Mouse (Mus musculus) adrenal gland, postnatal 10 days (tissue): ENCODE data around the gene Map3k1. TPM values are rescaled to one million over a fixed set of nuclear protein-coding genes. Genes with fewer than 3 reads are reported as not detected.

Experiments used
- DNase-seq: peaks from one replicate; pipeline ENCODE4 v3.0.0; 2021; ENCODE audit warnings: mixed read lengths
- total RNA-seq, 2 experiments: library from RNA; stranded (reverse); gene quantifications; 2 replicates each; pipeline ENCODE4 v1.2.3; 2021

Map3k1 gene
- total RNA-seq, 2 experiments from 2014 or later: 51.1 to 81.1 TPM

DNA sequence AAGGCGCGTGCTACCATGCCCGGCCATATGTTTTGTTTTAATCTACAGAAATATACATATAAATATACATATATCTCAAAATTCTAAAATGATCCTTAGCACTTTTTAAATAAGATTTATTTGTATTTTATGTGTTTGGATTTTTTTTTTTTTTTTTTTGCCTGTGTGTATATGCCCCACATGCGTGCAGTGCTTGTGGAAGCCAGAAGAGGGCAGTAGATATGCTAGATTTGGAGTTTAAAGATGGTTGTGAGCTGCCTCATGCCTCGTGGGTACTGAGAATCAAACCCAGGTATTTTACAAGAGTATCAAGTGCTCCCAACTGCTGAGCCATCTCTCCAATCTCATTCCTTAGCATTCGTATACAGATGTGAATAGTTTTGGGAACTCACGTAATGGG is 6.2 kb upstream of the Map3k1 start:
- no peak for DNase-seq

GRCm38 (mm10) chr13:111812647-111813046 is 3.9 kb upstream of the Map3k1 start:
- no peak for DNase-seq

GRCm38 (mm10) chr13:111810998-111811628 is 2.3 kb upstream of the Map3k1 start:
- DNase-seq: no peak

DNA sequence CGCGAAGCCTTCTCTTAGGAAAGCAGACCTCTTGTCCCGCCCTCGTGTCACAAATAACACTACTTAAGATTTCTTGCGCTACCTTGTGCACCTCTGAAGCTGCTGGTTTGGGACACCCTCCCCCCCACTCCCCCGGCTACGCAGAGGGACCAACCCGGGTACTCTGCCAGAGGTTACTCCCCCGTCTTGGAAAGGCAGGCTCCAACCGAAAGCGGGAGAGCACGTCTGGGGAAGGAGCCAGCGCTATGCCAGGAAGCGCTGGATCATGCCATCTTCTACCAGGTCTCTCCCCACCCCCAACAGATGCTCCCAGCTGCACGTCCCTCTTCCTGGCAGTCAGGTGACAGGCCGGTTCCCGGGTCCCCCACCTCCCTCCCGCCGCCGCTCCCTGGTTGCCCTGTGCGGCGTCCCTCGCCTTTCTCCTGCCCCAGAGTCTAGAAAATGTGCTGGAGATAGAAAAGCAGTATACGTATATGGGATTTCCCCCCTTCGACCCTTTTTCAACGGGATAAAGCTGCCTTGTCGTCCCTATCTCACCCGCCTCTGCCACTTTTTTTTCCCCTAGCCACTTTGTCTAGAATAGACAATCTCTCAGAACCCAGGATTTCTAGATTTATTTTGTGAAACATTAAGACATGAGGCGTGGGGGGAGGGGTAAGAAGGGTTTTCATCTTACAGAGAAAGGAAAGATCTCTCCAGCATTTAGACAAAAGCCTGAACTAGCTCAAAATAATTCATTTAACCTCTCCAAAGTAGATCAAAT is 854 bp upstream of the Map3k1 start:
- DNase-seq: peak; percentile 82

DNA sequence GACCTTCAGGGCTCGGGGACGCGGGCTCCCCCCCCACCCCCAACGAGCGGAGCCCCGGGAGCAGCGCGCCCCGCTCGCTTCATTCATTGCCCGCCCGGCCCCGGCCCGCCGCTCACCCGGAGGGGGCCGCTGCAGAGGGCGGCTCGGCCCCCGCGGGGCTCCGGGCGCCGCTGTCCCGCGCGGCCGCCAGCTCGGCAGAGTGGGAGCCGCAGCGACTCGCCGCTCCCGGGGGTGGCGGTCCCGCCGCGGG is 481 bp downstream of the Map3k1 start:
- DNase-seq: no peak

GRCm38 (mm10) chr13:111807596-111808386 is 1.0 kb downstream of the Map3k1 start:
- DNase-seq: peak; percentile 55

DNA sequence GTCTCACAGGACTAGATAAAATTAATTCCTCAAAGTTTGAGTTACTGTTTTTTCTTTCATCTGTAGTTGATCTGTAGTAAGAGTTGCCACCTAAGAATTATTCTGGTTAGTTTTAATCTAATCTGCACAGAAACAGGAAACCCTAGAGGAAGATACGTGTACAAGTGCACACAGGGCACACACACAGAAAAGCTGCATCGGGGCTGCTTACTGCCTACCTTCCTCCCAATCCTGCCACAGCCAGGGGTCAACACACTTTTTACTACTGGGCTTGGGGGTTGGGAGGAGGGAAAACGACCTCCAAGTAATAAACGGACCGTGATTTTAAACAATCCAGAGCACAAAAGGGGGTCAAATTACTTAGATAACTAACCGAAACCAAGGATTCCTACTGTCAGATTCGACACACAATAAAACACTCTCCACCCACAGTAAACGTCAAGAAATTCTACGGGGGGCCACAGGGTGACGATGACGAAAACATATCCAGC is 1.6 kb downstream of the Map3k1 start:
- no peak for DNase-seq

DNA sequence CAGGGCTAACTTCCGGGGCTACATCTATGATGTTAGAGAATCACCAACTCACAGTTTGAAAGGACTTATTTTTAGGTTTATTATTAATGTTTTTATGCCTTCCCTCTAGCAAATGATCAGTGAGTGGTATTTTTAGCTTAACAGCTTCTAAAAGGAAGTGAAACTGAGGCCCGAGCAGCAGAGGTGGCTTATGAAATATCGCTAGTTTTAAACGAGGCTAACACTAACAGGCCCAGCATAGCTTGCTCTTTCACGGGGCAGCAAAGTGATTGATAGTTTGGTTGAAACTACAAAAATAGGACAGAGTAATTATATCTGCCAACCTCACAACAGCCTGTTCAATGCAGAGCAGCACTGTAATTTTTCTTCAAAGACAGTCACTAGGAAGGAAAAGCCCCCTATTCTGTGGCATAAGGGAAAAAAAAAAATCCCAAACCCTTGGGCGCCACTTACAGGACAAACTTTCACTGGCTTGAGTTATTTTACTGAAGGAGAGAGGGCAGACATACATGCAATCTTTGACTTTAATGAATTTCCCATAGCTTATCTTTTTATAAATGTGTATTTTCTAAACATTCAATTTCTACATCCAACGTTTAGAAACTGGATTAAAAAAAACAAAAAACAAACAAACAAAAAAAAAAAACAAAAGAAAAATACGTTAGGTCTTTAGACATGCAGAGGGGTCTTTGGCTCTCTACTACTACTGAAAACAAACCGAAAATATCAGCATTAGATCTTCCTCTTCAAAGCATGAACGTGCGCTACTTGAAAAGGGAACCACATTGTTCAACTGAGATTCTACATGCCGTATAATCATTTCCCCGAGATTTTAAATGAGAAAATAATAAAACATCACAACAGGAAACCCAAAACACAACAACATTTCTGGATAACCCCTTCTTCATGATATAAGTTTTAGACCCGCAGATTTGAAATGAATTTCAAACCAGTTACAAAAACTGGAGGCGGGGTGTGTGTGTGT is 2.8 kb downstream of the Map3k1 start:
- no peak for DNase-seq

DNA sequence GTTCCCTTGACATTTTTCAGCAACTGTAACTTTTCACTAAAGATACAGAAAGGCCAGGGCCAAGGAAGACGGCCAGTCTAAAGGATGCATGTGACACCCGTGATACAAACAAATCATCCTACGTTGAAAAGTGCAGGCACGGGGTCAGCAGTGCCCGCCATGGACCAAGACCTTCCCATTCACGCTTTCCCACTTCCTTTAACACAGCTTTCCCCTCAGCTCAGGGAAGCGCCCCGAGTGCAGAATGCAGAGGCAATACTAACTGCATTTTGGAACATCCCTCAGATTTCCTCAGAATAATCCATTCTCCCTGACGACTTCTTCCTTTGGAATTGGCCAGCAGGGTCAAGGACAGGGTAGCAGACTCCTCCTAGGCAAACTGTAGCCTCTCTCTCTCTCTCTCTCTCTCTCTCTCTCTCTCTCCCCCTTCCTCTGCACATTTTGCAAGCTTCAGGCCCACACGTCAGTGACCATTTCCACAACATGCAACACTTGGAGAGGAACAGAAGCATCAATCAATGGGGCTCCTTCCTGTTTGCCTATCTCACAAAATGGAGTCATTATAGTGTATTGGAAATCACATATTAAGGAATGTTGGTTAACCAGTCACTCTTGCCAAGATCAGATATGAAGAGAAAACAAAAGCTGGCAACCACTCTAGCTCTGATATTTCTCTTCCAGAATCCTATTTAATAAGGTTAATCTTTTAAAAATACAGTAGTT is 3.7 kb downstream of the Map3k1 start:
- DNase-seq: no peak

DNA sequence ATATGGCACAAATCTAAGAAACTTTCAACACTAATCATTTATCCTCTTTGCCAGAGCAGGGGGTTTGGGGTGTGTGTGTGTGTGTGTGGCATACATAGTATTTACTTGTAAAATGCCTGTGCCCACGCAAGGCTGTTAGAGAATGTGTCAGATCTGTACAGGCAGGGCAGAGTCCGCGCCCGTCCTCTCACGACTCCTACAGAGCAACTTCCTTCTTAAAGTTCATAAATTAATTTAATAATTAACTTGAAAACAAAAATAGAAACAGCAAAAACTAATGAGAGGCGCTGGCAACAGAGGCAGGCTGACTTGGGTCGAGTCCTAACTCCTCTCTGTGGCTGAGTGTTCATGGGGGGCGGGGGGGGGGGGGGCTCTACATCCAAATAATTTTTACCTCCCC is 4.6 kb downstream of the Map3k1 start:
- DNase-seq: no peak

- no peak for DNase-seq
Measured at GRCm38 (mm10) chr13:111803506-111803905, 5.3 kb downstream of the Map3k1 start.

- no peak for DNase-seq
Measured at GRCm38 (mm10) chr13:111802900-111803299, 5.9 kb downstream of the Map3k1 start.

GRCm38 (mm10) chr13:111802271-111802665 is 6.5 kb downstream of the Map3k1 start:
- DNase-seq: no peak

DNA sequence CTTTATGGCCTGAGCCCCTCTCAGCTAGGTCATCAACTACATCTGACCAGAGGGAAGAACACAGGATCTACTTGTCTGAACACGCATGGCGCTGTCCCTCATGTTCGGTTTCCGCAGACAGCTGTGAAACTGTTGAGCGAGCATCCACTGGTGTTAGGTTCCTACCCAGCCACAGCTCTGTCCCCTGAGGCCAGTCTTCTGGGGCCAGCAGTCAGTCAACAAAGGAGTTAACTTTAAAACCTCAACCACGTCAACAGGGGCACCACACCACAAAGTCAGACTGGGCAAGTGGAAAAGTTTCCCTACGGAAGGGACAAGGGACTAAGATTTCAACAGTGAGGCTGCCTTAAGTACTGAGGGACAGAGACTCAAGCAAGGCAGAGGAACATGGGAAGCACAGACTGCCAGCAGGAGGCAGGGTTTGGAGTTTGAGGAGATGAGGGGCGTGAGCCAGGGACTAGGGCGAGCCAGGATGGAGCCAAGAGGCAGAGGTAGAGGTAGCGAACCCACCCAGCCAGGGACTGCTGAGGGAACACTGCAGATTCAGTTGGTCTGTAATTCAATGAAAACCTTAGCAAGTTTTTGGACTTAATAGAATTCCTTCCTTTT is 7.0 kb downstream of the Map3k1 start:
- no peak for DNase-seq

DNA sequence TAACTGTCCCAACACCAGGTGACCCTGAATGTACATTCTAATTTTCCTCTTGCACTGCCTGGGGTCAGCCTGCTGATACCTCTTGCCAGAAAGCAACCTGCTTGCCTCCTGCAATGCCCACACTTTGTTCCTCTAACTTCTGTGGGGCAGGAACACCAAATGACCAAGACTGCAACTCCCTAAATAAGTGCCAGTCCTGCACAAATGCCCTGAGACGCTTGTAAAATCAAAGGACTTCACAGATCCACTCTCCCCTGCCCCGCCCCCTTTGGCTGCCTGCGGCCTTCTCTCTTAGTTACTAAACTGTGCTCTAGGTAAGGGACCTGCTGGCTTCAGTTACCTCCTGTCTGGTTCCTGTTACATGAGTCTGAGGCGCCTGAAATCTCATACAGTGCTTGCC is 7.9 kb downstream of the Map3k1 start:
- peak; percentile 77 for DNase-seq

GRCm38 (mm10) chr13:111798044-111798443 is 10.7 kb downstream of the Map3k1 start:
- DNase-seq: peak; percentile 76

GRCm38 (mm10) chr13:111797021-111797420 is 11.8 kb downstream of the Map3k1 start:
- peak; percentile 87 for DNase-seq

DNA sequence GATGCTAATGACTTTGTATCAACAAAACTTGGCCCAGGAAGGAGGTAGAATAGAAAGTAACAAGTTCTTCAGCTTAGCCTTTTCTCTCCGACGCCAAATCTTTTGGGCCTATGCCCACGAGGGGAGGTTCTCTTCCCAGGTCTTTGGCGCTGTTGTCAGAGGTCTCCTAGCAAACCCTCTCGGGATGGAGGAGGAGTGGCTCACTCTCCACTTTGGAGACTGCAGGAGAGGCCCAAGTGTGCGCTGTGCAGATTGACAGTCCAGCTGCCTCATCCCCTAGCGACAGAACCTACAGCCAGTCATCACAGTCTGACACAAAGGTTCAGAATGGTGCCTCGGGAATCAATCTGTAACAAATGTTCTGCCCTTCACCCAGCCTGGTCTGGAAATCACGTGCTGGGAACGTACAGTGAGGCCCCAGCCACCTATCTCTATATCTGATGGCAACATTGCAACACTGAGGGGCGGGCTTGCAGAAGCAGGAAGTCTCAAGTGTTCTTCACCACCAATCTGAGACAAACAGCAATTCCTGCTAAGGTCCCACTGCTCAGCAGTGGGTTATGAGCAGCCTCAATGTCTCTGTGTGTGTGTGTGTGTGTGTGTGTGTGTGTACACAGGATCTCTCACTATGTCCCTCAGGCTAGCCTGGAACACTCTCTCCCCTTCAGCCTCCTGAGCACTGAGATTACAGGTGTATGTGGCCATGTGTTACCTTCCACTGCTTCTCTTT is 12.4 kb downstream of the Map3k1 start:
- DNase-seq: peak; percentile 75

- DNase-seq: no peak
Measured at GRCm38 (mm10) chr13:111792975-111793287, 15.9 kb downstream of the Map3k1 start.
